Mouse (Mus musculus) CH12.LX (cell line): ENCODE measurements around the gene Cpne5. TPM values are rescaled to one million over a fixed set of nuclear protein-coding genes. Genes with fewer than 3 reads are reported as not detected.
A peak's percentile ranks its signal among the peaks of the same experiment; 100 is the strongest.

Experiments
- DNase-seq: peaks from one replicate; pipeline ENCODE4 v3.0.0-alpha.2; 2013; ENCODE audit errors: extremely low read depth
- H3K27ac ChIP-seq: 2 replicates; pipeline ENCODE4 v1.5.1; 2012; ENCODE audit warnings: low read depth, mild to moderate bottlenecking, control low read depth, moderate library complexity; ENCODE audit not compliant: insufficient read depth
- H3K27me3 ChIP-seq: replicated peaks from 2 replicates; pipeline ENCODE3; 2012; ENCODE audit warnings: inconsistent platforms
- H3K36me3 ChIP-seq, 2 experiments: replicated peaks in 1 of 2; 2 replicates each; pipeline versions ENCODE3 to v1.6.1; 2012; ENCODE audit warnings: inconsistent platforms in 1 of 2, low read length in 1 of 2, mild to moderate bottlenecking in 1 of 2, mixed read lengths in 1 of 2, moderate library complexity in 1 of 2; ENCODE audit not compliant: control insufficient read depth in 1 of 2, insufficient read depth in 1 of 2
- H3K4me1 ChIP-seq, 2 experiments: 2 replicates each; pipeline ENCODE4 v1.6.1; 2012; ENCODE audit warnings: inconsistent platforms in 1 of 2, moderate library complexity in 1 of 2; ENCODE audit not compliant: insufficient read depth in 2 of 2, control insufficient read depth in 1 of 2
- H3K4me2 ChIP-seq: 2 replicates; pipeline ENCODE4 v1.6.1; 2012; ENCODE audit warnings: low read depth, mild to moderate bottlenecking, control low read depth; ENCODE audit not compliant: poor library complexity, insufficient read depth, severe bottlenecking
- H3K4me3 ChIP-seq, 3 experiments: fragments of 150-350 bp in 1 of 3; sonication (generic) in 1 of 3; replicated peaks in 1 of 3; 2 replicates each; pipeline versions ENCODE3 to v1.5.1; 2011 to 2012; ENCODE audit warnings: low read depth in 2 of 3, low read length in 2 of 3, mild to moderate bottlenecking in 2 of 3, moderate library complexity in 2 of 3, control low read depth in 1 of 3, improper control_type of control experiment in 1 of 3, inconsistent platforms in 1 of 3, mixed read lengths in 1 of 3; ENCODE audit not compliant: poor library complexity in 1 of 3
- H3K79me2 ChIP-seq: replicated peaks from 2 replicates; pipeline ENCODE4 v1.6.1; 2012; ENCODE audit warnings: mild to moderate bottlenecking, moderate library complexity; ENCODE audit not compliant: control insufficient read depth, poor library complexity, insufficient read depth, severe bottlenecking; ENCODE audit errors: extremely low read depth
- H3K9ac ChIP-seq: 2 replicates; pipeline ENCODE4 v1.6.1; 2012; ENCODE audit warnings: low read depth, mild to moderate bottlenecking, control low read depth, moderate library complexity; ENCODE audit not compliant: insufficient read depth
- H3K9me3 ChIP-seq: replicated peaks from 2 replicates; pipeline ENCODE3; 2012; ENCODE audit warnings: low read length, inconsistent platforms, mixed read lengths
- BHLHE40 ChIP-seq: IDR thresholded peaks from 2 replicates; pipeline ENCODE4 v1.6.1; 2011; ENCODE audit warnings: mild to moderate bottlenecking, low read depth, low read length, improper control_type of control experiment
- CHD1 ChIP-seq: IDR thresholded peaks from 2 replicates; pipeline ENCODE4 v1.6.1; 2012; ENCODE audit warnings: low read depth, low read length, improper control_type of control experiment, inconsistent platforms
- CHD2 ChIP-seq: IDR thresholded peaks from 2 replicates; pipeline ENCODE4 v1.6.1; 2011; ENCODE audit warnings: low read length, improper control_type of control experiment
- CTCF ChIP-seq, 2 experiments: IDR thresholded peaks in 1 of 2; conservative IDR thresholded peaks in 1 of 2; 2 replicates each; pipeline ENCODE4 v1.5.1; 2011 to 2012; ENCODE audit warnings: low read depth in 2 of 2, low read length in 2 of 2, improper control_type of control experiment in 1 of 2, inconsistent platforms in 1 of 2, mild to moderate bottlenecking in 1 of 2, moderate library complexity in 1 of 2
- E2F4 ChIP-seq: IDR thresholded peaks from 2 replicates; pipeline ENCODE4 v1.6.1; 2011; ENCODE audit warnings: low read depth, low read length, improper control_type of control experiment; ENCODE audit not compliant: insufficient replicate concordance
- ELF1 ChIP-seq: IDR thresholded peaks from 2 replicates; pipeline ENCODE4 v1.6.1; 2014; ENCODE audit warnings: low read depth, mild to moderate bottlenecking, inconsistent platforms, low read length, improper control_type of control experiment
- EP300 ChIP-seq: IDR thresholded peaks from 2 replicates; pipeline ENCODE4 v1.6.1; 2011; ENCODE audit warnings: low read length, improper control_type of control experiment
- HCFC1 ChIP-seq: IDR thresholded peaks from 2 replicates; pipeline ENCODE4 v1.6.1; 2012; ENCODE audit warnings: low read depth, mild to moderate bottlenecking, inconsistent platforms, low read length, improper control_type of control experiment
- JUN ChIP-seq: IDR thresholded peaks from 2 replicates; pipeline ENCODE4 v1.6.1; 2011; ENCODE audit warnings: low read depth, mild to moderate bottlenecking, low read length, improper control_type of control experiment, moderate library complexity; ENCODE audit not compliant: insufficient read depth
- JUND ChIP-seq: conservative IDR thresholded peaks from 2 replicates; pipeline ENCODE4 v1.6.1; 2011; ENCODE audit warnings: low read depth, low read length, improper control_type of control experiment
- KAT2A ChIP-seq: IDR thresholded peaks from 2 replicates; pipeline ENCODE4 v1.6.1; 2012; ENCODE audit warnings: low read length, improper control_type of control experiment, inconsistent platforms; ENCODE audit not compliant: insufficient replicate concordance
- MAFK ChIP-seq: IDR thresholded peaks from 2 replicates; pipeline ENCODE4 v1.6.1; 2011; ENCODE audit warnings: low read length, improper control_type of control experiment; ENCODE audit not compliant: insufficient replicate concordance
- MAX ChIP-seq: IDR thresholded peaks from 2 replicates; pipeline ENCODE4 v1.6.1; 2011; ENCODE audit warnings: low read length, improper control_type of control experiment
- MEF2A ChIP-seq: IDR thresholded peaks from 2 replicates; pipeline ENCODE4 v1.6.1; 2014; ENCODE audit warnings: low read depth, mild to moderate bottlenecking, inconsistent platforms, low read length, improper control_type of control experiment, borderline replicate concordance
- MXI1 ChIP-seq: IDR thresholded peaks from 2 replicates; pipeline ENCODE4 v1.6.1; 2011; ENCODE audit warnings: mild to moderate bottlenecking, low read depth, low read length, improper control_type of control experiment
- MYC ChIP-seq: IDR thresholded peaks from 2 replicates; pipeline ENCODE4 v1.6.1; 2011; ENCODE audit warnings: low read depth, mild to moderate bottlenecking, improper control_type of control experiment, low read length
- NELFE ChIP-seq: IDR thresholded peaks from 2 replicates; pipeline ENCODE4 v1.6.1; 2011; ENCODE audit warnings: low read depth, low read length, improper control_type of control experiment
- RAD21 ChIP-seq: IDR thresholded peaks from 2 replicates; pipeline ENCODE4 v1.6.1; 2011; ENCODE audit warnings: low read depth, mild to moderate bottlenecking, low read length, improper control_type of control experiment, moderate library complexity
- RCOR1 ChIP-seq: conservative IDR thresholded peaks from 2 replicates; pipeline ENCODE4 v1.6.1; 2012; ENCODE audit warnings: low read depth, mild to moderate bottlenecking, inconsistent platforms, low read length, improper control_type of control experiment
- SIN3A ChIP-seq: IDR thresholded peaks from 2 replicates; pipeline ENCODE4 v1.6.1; 2012; ENCODE audit warnings: low read length, improper control_type of control experiment, inconsistent platforms
- SMC3 ChIP-seq: IDR thresholded peaks from 2 replicates; pipeline ENCODE4 v1.6.1; 2011; ENCODE audit warnings: low read depth, low read length, improper control_type of control experiment
- TBP ChIP-seq: conservative IDR thresholded peaks from 2 replicates; pipeline ENCODE4 v1.6.1; 2011; ENCODE audit warnings: low read depth, low read length, improper control_type of control experiment
- UBTF ChIP-seq: IDR thresholded peaks from 2 replicates; pipeline ENCODE4 v1.6.1; 2012; ENCODE audit warnings: low read depth, mild to moderate bottlenecking, inconsistent platforms, low read length, improper control_type of control experiment, moderate library complexity
- USF1 ChIP-seq: IDR thresholded peaks from 2 replicates; pipeline ENCODE4 v1.6.1; 2014; ENCODE audit warnings: low read depth, mild to moderate bottlenecking, inconsistent platforms, low read length, improper control_type of control experiment
- ZKSCAN1 ChIP-seq: IDR thresholded peaks from 2 replicates; pipeline ENCODE4 v1.6.1; 2012; ENCODE audit warnings: low read depth, inconsistent platforms, low read length, improper control_type of control experiment, borderline replicate concordance
- ZMIZ1 ChIP-seq: IDR thresholded peaks from 2 replicates; pipeline ENCODE4 v1.6.1; 2012; ENCODE audit warnings: low read depth, mild to moderate bottlenecking, inconsistent platforms, low read length, improper control_type of control experiment
- ZNF384 ChIP-seq: IDR thresholded peaks from 2 replicates; pipeline ENCODE4 v1.6.1; 2012; ENCODE audit warnings: low read depth, low read length, improper control_type of control experiment, inconsistent platforms
- dilution Hi-C: fragments of 300-500 bp; cut with MboI; formaldehyde crosslinking; loops from 2 replicates; pipeline ENCODE4 v1.14.3; 2020; ENCODE audit warnings: low sequenced_read_pairs; ENCODE audit not compliant: extremely low pct_unique_long_range_greater_than_20kb, extremely low pct_ligation_motif_present
- in situ Hi-C: fragments of 300-500 bp; cut with MboI; formaldehyde crosslinking; loops from 3 replicates; pipeline ENCODE4 v1.14.3; 2019; ENCODE audit warnings: low sequenced_read_pairs, low pct_ligation_motif_present, low pct_unique_long_range_greater_than_20kb, mixed read lengths
- polyA plus RNA-seq: library from polyadenylated mRNA; unstranded; fragments of >175 nt; gene quantifications from 2 replicates; pipeline ENCODE4 v1.2.1, GENCODE M21; 2012; ENCODE audit warnings: low read depth; ENCODE audit not compliant: insufficient read length
- total RNA-seq, 2 experiments: library from RNA; depleted of rRNA; stranded (reverse); fragments of 300-350 nt in 1 of 2; fragments of >200 nt in 1 of 2; gene quantifications; 2 replicates each; pipeline ENCODE4 v1.2.3; 2012 to 2014

The Cpne5 gene
- total and polyA plus RNA-seq, 3 experiments, result 0.68 to 1.9 (median 1.3) TPM

DNA sequence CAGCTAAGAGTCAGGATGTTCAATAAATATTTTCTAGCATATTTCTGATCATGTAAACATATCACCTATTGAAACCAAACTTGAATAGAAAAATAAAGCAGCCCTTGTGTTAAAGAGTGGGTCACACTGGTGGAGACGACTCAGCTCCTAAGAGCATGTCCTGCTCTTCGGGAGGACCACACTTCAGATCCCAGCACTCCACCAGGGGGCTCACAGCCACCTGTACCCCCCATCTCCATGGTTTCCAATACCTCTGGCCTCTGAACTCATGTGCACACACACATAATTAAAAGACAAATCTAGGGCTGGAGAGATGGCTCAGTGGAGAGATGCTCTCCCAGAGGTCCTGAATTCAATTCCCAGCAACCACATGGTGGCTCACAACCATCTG, 24.3 kb upstream of the Cpne5 start:
- H3K4me2 ChIP-seq, result peak overlapping the region; percentile 86
- H3K79me2 ChIP-seq, result peaks cover 46% of the 10 kb centered on the region
- no peaks in the 10 kb centered on the region for H3K9me3 ChIP-seq
- DNase-seq, result no peak
- dilution Hi-C loops (no loop called here), in situ Hi-C loops (loop anchor here (5.0 kb wide), 2 partner anchors 105 to 250 kb away; no protein-coding TSS in a partner anchor)
- no peak overlapping the region for H3K9ac ChIP-seq
- H3K36me3 ChIP-seq, result peaks cover 22 to 34% of the 10 kb centered on the region in 2 experiments
- peaks cover 13 to 43% of the 10 kb centered on the region in 2 experiments for H3K4me1 ChIP-seq
- TF ChIP-seq CTCF (conservative IDR thresholded peaks at IDR 0.05 in 1 of 2, IDR thresholded peaks at IDR 0.05 in 1 of 2; ENCODE audit: low read depth in 2 of 2, low read length in 2 of 2), result peak in 1 of 2 experiments; percentile 44; a peak in 2 of 4 replicates
- TF ChIP-seq KAT2A, result no peak
- TF ChIP-seq MEF2A, result no peak
- no peak overlapping the region for H3K27ac ChIP-seq
- H3K4me3 ChIP-seq, result peak overlapping the region; percentile 47 to 58 (median 54)
- no peaks in the 10 kb centered on the region for H3K27me3 ChIP-seq

DNA sequence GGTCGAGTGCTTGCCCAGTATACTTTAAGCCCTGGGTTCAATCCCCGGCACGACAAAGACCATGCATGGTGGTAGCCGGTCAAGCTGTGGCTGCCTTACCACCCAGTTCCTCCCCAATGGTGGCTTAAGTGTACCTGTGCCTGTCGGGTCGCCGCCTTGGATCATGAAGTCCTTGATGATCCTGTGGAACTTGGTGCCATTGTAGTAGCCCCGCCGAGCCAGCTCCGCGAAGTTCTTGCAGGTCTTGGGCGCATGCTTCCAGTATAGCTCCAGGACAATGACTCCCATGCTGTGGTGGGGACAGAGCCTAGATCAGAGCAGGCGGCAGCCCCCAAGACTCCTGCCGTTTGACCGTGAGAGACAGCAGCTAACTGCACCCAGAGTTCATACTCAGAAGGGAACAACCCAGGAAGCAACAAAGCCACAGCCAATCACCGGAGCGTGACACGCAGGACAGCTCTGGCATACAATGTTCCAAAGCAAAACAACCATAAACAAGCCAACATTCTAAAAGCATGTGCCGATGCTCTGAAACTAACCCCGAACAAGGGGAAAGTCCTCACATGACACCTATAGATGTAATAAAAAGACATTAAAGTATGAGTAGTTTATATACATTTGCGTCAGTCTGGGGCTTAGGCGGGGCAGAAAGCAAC, 23.8 kb upstream of the Cpne5 start:
- H3K4me1 ChIP-seq, result peaks cover 13 to 47% of the 10 kb centered on the region in 2 experiments
- peak overlapping the region; percentile 86 for H3K4me2 ChIP-seq
- H3K4me3 ChIP-seq, result peak overlapping the region; percentile 47 to 58 (median 54)
- in situ Hi-C loops, result loop anchor here (5.0 kb wide), 2 partner anchors 106 to 251 kb away; no protein-coding TSS in a partner anchor
- H3K9ac ChIP-seq, result peak overlapping the region; percentile 5; the same call in 1 of the 2 replicates
- H3K36me3 ChIP-seq, result peaks cover 27 to 39% of the 10 kb centered on the region in 2 experiments
- no peaks in the 10 kb centered on the region for H3K27me3 ChIP-seq
- peak overlapping the region; percentile 56 for H3K27ac ChIP-seq
- TF ChIP-seq RCOR1 (no peak), CHD1 (no peak), MAX (no peak), ELF1 (no peak), RAD21 (no peak), EP300 (0 out of 2 replicates have a peak, but pooled peaks have one; percentile 8), E2F4 (no peak), SIN3A (peak; percentile 71; the same call in 1 of the 2 replicates), JUND (no peak), TBP (no peak), MXI1 (no peak), UBTF (no peak), SMC3 (no peak), USF1 (no peak), JUN (no peak), NELFE (peak; percentile 10; the same call in 1 of the 2 replicates), ZKSCAN1 (no peak), HCFC1 (no peak), CHD2 (no peak), BHLHE40 (peak; percentile 42; the same call in 1 of the 2 replicates), ZMIZ1 (no peak), MYC (no peak), MAFK (no peak), ZNF384 (no peak)
- dilution Hi-C loops, result no loop called here
- peak; percentile 52 for DNase-seq
- peaks cover 52% of the 10 kb centered on the region for H3K79me2 ChIP-seq
- no peaks in the 10 kb centered on the region for H3K9me3 ChIP-seq
